Mouse (Mus musculus): ENCODE data around the gene Anxa2.

Gene Anxa2

DNA sequence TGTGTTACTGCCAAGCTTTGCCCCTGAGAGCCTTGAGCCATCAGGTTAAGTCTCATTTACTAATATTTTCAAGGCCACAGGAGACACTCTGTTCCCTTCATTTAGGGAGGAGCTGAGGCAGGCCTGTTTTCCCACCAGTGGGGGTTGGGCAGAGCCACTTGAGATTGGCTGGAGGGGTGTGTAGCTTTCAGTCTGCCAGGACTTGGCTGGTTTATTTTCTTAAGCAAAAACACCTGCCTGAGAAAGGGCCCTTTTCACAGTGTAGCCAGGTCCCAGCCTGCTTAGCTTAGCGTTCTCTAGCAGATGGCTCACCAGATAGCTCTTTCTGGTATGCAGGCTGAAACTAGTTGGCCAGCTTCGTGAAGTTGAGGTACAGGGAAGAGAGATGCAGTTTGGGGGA, 5.6 kb downstream of the Anxa2 start:
- in situ Hi-C loops (cut with MseI, MboI): no loop called here

- in situ Hi-C loops (cut with MseI, MboI): no loop called here
Measured at GRCm38 (mm10) chr9:69459876-69460275, 6.5 kb downstream of the Anxa2 start.

- in situ Hi-C loops (cut with MseI, MboI): no loop called here
Measured at GRCm38 (mm10) chr9:69463046-69463445, 9.6 kb downstream of the Anxa2 start.

DNA sequence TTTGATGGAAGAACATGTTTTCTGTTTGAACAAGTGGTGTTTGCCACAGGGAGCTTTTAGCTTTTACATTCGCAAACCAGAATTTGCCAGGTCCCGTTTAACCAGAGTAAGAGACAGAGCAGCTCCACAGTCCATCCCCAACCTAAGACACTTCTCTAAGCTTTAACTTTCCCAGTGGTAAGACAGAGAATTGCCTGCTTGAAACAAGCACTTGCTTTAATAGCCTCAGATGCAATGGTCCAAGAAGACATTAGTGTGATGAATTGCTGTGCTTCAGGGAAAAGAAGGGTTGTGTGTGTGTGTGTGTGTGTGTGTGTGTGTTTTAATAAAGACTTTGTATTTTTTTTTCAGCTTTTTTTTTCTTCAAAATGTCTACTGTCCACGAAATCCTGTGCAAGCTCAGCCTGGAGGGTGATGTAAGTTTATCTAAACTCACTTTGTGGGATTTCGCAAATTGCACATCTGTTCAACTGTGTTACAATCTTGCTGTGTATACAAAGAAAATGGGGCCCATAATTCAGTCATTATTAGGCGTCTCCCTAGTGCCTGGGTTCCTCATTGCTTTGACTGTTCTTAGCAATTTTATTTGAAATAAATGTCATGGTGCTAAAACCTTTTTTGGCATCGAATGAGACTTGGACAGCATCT, 10.8 kb downstream of the Anxa2 start:
- in situ Hi-C loops (cut with MseI, MboI): no loop called here

DNA sequence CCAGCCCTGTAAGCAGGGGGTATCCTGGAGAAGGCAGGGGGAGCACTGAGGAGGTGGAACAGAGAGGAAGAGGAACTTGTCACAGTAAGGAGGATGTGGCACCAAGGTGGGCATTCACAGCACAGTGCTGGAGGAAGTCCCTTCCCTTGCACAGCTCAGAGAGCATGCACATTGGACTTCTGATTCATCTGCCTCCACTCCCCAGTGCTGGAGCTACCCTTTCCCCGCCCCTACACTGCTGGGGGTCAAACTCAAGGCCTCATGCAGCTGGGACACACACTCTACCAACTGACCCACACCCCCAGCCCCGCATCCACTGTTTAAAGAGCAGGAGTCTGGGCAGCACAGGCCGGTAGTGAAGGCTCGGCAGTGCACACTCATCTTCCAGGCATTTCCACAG, 12.7 kb downstream of the Anxa2 start:
- in situ Hi-C loops (cut with MseI, MboI): no loop called here

GRCm38 (mm10) chr9:69467310-69467939, 14.0 kb downstream of the Anxa2 start:
- in situ Hi-C loops (cut with MseI, MboI): no loop called here

DNA sequence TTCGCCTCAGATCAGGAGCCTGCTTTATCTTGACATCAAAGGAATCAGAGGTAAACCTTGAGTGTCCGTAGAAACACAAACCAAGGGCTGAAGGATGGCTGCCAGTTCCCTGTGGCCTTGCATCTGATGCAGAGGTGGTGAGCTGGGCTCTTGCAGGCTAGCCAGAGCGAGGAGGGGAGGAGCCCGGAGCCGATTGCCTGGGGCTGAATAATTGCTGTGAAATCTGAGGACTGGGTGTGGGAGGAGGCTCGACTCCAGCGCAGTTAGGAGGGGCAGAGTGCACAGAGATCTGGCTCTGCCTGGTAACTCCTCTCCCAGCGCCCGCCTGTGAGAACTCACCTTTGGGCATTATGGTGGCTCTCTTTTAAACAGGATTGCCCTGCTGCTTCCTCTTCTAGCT, 15.6 kb downstream of the Anxa2 start:
- in situ Hi-C loops (cut with MseI, MboI): no loop called here

DNA sequence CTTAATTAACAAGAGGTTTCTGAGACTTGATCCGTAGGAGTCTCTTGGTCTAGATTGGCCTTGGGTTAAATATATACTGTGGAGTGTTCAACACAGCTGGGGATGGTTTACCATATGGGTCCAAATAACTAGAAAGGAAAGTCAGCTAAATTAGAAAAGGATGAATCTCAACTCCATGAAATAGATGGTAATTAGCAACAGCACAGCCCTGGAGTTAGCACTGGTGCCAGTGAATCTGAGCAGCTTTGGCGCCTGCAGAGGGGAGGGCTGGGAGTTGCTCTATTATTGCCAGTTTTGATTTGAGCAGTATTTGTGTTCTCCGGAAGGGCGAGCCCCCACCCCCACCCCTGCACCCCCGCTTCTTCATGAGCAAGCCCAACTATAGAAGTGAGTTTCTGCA, 16.9 kb downstream of the Anxa2 start:
- in situ Hi-C loops (cut with MseI, MboI): no loop called here

GRCm38 (mm10) chr9:69470921-69471320, 17.5 kb downstream of the Anxa2 start:
- in situ Hi-C loops (cut with MseI, MboI): no loop called here

GRCm38 (mm10) chr9:69472724-69473123, 19.3 kb downstream of the Anxa2 start:
- in situ Hi-C loops (cut with MseI, MboI): no loop called here

GRCm38 (mm10) chr9:69475873-69476272, 22.5 kb downstream of the Anxa2 start:
- in situ Hi-C loops (cut with MseI, MboI): loop anchor here in 1 of 2 experiments (25.0 kb wide), 1 partner anchor 114 kb away; no protein-coding TSS in a partner anchor

DNA sequence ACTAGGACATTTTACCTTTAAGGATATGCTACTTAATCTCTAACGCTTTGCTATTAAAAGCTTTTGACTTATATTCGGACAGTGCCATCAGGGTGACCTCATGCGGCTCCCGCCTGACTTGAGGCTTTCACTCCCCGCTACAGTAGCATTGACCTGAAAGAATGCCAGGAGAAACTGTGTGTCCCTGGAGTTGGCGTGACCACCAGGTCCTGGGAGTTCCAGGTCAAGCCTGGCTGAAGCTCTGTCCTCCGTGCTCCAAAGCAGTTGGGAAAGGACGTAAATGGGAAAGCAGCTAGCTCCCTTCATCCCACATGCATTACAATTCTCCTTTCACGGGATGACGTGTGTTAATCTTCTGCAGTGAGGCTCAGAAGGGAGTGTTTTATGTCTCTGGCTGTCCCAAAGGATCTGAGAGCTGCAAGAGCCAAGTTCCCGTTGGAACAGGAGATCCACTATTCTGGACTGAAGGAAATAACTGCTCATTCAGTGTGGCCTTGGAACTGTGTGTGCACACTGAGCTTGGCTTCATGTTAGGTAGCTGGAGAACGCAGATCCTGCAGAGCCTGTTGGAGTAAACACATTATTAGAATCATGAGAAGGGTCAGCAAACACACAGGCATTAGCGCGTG, 23.9 kb downstream of the Anxa2 start:
- in situ Hi-C loops (cut with MseI, MboI): loop anchor here in 1 of 2 experiments (25.0 kb wide), 1 partner anchor 115 kb away; no protein-coding TSS in a partner anchor

DNA sequence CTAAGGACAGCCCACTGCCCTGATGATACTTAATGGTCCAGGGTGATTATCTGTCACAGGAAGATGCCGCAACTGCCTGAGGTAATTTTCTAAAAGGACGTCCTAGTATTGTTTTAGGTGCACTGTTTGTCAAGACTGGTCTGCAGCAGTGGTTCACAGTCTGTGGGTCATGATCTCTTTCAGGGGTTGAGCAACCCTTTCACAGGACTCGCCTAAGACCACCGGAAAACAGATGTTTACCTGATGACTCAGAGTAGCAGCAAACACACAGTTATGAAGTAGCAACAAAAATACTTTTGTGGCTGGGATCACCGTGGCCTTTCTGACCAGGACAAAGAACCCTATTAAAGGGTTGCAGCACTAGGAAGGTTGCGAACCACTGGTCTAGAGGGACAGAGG, 24.4 kb downstream of the Anxa2 start:
- in situ Hi-C loops (cut with MseI, MboI): loop anchor here in 1 of 2 experiments (25.0 kb wide), 1 partner anchor 116 kb away; no protein-coding TSS in a partner anchor

GRCm38 (mm10) chr9:69480344-69480743, 26.9 kb downstream of the Anxa2 start:
- in situ Hi-C loops (cut with MseI, MboI): loop anchor here in 1 of 2 experiments (10.0 to 25.0 kb wide), 2 partner anchors 66 to 118 kb away; no protein-coding TSS in a partner anchor

DNA sequence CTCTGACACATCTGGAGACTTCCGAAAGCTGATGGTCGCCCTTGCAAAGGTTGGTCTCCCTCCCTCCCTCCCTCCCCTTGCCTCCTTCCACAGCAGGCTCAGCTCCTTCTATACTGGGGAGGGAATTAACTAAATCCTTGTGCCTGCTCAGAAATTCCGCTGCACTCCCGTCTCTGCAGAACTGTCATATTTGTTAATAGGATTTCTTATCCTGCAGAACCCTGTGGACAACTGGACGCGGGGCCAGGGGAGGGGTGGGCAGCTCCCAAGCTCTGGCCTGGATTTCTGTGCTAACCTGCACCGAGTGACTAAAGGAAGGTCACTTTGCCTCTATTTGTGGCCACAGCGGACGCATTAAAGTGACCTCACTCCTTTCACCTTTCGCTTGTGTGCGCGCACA, 30.4 kb downstream of the Anxa2 start:
- in situ Hi-C loops (cut with MseI, MboI): loop anchor here in 1 of 2 experiments (10.0 to 25.0 kb wide), 2 partner anchors 69 to 122 kb away; no protein-coding TSS in a partner anchor

GRCm38 (mm10) chr9:69486140-69486539, 32.7 kb downstream of the Anxa2 start:
- in situ Hi-C loops (cut with MseI, MboI): loop anchor here in 1 of 2 experiments (10.0 to 25.0 kb wide), 2 partner anchors 71 to 124 kb away; no protein-coding TSS in a partner anchor

GRCm38 (mm10) chr9:69488510-69488909, 35.1 kb downstream of the Anxa2 start:
- in situ Hi-C loops (cut with MseI, MboI): loop anchor here in 1 of 2 experiments (10.0 to 25.0 kb wide), 2 partner anchors 74 to 126 kb away; no protein-coding TSS in a partner anchor

GRCm38 (mm10) chr9:69488972-69489371, 35.6 kb downstream of the Anxa2 start:
- in situ Hi-C loops (cut with MseI, MboI): loop anchor here in 1 of 2 experiments (10.0 to 25.0 kb wide), 2 partner anchors 74 to 127 kb away; no protein-coding TSS in a partner anchor

DNA sequence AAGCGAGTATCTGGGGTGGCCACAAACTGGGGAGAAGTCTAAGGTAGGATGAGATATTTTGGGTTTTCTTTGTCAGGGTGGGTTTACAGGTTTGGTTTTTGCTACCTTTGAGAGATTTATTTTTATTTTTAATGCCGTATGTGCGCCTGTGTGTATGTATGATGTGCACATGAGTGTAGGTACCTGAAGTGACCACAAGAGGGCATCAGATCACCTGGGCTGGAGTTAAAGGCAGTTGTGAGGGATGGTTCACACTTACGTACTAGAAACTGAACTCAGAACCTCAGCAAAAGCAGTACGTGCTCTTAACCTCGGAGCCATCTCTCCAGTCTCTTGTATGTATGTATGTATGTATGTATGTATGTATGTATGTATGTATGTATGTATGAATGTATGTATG, 39.4 kb downstream of the Anxa2 start:
- in situ Hi-C loops (cut with MseI, MboI): loop anchor here in 1 of 2 experiments (25.0 kb wide), 1 partner anchor 131 kb away; no protein-coding TSS in a partner anchor

GRCm38 (mm10) chr9:69502504-69502903, 49.1 kb downstream of the Anxa2 start:
- in situ Hi-C loops (cut with MseI, MboI): no loop called here

- in situ Hi-C loops (cut with MseI, MboI): no loop called here
Measured at GRCm38 (mm10) chr9:69505611-69506010, 52.2 kb downstream of the Anxa2 start.

DNA sequence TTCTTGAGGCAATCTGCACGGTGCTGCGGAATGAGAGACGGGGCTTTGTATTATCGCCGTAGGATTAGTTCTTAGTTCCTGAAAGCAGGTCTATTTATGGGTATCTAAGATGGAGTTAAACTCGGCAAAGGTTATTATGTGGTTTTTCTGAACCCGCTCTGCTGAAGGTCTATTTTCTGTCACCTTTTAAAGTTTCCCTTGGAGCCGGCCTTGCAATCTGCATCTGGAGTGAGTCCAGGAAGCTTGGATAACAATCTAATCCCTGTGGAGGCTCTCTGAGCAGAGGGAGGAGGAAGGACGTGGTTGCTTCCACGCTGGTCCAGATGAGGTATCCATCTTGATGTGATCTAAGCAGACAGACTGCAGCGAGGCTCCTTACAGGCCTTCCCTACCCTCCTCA, 53.8 kb downstream of the Anxa2 start:
- in situ Hi-C loops (cut with MseI, MboI): no loop called here
